Mouse (Mus musculus) kidney, postnatal 14 days (tissue): ENCODE data around the gene Fastk.

Experiments
- DNase-seq: peaks from one replicate; pipeline ENCODE4 v3.0.0; 2022; ENCODE audit warnings: mixed read lengths

Gene Fastk

DNA sequence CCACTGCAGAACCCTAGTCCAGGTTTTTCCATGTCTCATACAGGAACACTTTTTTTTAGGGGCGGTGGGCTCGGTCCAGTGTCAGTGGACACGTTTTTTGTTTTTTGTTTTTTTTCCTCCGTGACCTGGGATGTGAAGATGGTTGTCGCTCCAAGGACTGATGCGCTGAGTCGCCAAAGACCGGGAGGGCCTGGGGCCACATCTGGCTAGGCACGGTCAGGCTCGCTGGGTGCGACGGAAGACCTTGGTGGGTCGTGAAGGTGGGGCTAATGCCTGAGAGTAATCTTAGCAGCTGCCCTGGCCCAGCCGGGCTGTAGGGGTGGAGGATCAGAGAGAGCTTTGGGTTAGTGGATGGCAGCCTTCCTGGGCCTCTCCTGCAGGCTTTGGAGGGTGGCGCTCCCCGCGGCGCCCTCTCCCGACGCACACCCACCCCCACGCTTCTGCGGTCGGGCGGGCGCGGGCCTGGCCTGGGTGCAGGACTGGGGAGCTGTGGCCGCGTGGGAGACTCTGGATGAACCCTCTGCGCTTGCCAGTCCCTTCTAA, 7.7 kb upstream of the Fastk start:
- DNase-seq, result no peak

DNA sequence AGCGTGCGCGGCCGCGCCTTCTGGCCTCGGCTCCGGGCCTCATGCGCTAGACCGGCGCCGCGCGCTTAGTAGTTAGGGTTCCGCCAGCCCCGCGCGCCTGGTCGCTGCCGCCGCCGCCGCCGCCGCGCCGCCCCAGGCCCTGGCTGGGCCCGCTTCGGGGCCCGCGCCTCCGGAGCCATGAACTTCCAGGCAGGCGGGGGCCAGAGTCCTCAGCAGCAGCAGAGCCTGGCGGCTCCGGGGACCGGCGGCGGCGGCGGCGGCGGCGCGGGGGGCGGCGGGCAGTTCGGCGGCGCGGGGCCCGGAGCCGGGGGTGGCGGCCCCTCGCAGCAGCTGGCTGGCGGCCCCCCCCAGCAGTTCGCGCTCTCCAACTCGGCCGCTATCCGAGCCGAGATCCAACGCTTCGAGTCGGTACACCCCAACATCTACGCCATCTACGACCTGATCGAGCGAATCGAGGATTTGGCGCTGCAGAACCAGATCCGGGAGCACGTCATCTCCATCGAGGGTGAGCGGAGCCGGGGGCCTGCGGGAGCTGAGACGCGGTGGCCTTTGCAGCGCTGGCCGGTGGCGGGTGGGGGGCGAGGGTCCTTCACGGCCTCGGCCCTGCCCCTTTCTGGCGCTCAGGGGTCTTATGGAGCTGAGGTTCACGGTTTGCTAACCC, 7.1 kb upstream of the Fastk start, which contains the start of gene Agap3:
Agap3 (plus strand) TSS at position 148 of the 661 bp plus-strand sequence.
- DNase-seq, result peak; percentile 55

DNA sequence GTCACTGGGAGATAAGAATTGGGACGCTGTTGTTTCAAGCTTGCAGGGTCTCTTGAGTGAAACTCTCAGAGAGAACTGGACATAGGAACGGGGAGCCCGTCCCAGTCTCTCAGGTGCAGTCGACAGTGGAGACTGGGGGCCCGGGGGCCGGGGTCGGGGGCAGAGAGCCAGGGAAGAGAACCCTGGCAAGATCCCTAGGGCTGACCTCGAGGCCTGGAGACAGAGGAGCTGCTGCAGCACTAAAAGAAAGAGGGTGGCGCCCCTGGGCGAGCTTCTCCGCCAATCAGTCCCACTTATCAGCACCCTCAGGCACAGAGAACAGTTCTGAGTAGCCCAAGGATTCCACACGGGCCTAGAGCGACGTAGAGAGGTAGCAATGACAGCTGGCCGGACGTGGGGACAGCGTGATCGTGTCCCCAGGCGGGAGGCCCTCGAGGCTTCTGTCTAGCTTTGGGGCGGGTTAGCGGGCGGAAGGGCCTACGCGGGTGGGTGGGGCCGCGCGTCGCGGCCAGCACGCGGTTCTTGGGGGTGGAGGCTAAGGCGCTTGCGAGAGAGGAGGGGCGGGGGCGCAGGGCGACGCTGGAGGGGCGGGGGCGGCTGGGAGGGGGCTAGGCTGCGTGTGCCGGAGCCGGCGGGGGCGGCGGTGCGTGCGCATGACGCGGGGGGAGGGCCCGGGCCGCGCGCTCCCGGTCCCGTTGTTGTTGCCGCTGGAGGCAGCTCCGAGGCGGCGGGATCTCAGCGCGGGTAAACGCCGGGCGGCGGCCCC, 6.4 kb upstream of the Fastk start:
- DNase-seq, result peak; percentile 94

DNA sequence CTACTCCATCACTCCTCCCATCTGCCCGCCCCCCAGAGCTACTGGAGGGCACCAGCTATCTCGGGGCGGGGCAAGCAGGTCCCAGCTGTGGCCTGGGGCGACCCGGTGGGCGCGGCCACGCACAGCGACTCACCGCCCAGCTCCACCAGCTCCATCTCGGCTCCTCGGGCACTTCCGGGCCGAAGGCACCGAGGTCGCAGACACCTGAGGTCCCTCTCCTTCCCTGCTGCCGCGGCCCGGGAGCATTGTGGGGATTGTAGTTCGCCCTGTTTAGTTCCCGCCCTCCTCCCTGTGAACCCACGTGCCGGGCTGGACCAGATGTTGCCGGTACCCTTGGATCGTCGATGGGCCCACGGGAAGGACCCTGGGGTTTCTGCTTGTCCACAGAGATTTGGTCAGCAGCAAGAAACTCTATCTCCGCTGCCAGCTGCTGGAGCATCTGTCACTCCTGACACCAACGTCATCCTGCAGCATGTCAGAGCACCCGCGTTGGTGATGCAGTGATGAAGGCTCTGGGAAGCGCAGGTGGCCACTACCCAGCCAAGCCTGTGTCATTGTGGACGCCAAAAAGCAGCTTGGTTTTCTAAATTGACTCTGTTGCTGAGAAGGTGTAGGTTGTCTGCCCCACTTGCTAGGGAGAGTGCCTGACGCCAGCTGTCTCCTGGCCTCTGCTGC, 2.7 kb upstream of the Fastk start, which contains the start of gene Tmub1:
Tmub1 (minus strand) TSS at position 231 of the 675 bp plus-strand sequence.
- DNase-seq, result peak; percentile 91

DNA sequence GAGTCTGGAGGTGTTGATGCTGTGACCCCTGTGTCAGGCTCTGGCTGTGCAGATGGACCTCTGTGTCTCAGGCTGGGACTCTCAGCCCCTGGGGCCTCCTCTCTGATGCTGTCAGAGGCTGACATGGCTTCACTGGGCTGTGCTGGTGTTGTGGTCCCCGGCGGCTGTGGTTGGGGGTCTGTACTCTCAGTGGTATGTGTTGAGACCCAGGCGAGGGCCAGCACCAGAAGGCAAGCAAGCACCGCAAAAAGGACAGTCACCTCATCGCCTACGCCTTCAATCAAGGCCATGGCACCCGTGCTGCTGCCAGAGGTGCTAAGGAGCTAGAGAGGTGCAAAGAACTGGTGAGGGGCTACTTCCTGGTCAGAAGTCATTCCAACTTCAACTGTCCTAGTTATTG, 1.5 kb upstream of the Fastk start:
- DNase-seq, result no peak

DNA sequence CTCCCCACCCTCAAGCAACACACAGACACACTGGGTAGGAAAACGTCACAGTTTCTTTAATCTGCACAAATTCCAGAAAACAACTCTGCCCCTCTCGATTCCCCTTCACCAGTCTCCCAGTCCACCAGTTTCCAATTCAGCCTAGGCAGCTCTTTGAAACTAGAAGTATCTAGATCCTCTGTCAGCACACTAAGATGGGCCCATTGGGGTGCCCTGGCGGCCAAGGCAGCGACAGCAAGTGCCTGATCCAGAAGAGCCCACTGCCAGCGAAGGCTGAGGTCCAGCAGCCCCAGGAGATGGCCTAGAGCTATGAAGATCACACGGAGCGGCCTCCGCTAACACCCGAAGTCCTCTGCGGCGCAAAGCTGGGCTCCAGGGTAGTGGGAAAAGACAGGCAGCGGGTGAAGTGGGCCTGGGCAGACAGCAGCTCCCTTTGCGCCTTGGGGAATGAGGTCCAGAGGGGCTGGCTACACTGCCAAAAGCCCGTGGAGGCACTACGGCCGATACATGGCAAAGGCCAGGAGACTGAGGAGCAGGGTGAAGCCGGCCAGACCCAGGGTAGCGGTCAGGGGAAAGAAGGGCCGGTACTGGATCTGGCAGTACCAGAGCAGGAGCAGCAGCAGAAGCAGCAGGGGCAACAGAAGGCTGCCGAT, 467 bp upstream of the Fastk start:
- DNase-seq, result no peak

DNA sequence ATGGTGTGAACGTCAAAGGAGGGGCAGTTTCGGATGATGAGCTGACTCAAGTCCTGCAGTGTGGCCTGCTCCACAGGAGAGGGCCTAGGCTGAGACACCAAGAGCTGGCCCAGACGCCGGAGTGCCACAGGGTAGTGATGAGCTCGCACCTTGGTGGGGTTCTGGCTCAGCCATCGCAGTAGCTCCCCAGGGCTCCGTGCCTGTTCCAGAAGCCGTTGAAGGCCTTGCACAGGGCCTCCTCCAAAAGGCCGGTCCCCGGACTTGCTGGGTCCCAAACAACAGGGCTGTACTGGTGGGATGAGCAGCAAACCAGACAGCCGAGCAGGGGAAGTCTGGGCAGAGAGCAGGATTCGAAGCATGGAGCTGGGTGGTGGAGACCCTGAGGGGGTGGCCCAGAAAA, 1.2 kb downstream of the Fastk start:
- no peak for DNase-seq

DNA sequence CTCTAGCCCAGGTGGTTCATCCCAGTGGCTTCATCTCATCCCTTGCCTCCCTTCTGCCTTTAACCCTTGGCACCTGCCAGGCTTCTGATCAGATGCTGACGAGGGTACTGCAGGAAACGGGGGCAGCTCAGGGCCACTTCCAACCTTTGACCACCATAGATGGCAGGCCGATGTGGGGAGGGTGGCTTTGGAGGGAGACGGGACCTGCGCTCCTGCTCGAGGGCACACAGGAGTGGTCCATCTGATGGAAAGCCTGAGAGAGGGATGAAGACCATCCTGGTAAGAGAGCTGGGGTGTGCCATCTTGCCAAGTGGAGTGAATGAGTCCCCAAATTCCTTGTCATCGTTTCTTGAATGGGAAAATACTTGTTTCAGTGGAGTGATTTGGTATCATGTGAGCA, 1.9 kb downstream of the Fastk start:
- no peak for DNase-seq

DNA sequence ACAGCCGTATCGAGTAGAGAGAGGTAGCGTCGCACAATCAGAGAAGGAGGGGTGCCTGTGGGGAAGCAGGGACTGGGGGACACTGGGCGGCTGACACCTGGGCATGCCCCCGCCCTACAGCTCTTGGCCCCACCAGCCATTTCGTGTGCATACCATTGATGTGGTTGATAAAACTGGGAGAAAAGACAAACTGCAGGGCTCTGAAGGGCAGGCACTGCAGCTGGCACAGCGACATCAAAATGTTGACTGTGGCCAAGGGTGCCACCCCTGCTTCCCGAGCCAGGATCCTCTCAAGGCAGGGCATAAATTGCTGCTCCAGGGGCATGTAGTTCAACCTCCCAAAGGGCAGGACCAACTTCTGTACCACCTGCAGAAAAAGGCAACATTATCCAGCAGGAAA, 3.1 kb downstream of the Fastk start:
- no peak for DNase-seq

DNA sequence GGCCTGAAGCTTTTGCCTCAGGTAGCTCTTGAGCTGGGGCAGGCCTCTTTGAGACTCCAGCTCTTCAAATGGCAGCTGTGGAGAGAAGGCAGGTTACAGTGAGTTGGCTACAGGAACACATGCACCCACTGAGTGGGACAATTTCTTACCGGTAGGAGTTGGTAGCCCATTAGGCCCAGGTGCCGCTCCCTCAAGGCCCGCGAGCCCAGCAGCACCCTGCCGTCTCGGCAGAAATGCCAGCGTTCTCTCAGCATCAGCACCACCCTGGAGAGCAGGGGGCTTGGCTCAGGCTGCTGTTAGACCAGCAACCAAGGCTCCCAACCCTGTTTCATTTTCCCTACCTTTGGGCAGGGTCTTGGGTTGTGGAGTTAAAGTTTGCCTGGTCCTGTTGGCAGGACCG, 3.9 kb downstream of the Fastk start:
- no peak for DNase-seq

DNA sequence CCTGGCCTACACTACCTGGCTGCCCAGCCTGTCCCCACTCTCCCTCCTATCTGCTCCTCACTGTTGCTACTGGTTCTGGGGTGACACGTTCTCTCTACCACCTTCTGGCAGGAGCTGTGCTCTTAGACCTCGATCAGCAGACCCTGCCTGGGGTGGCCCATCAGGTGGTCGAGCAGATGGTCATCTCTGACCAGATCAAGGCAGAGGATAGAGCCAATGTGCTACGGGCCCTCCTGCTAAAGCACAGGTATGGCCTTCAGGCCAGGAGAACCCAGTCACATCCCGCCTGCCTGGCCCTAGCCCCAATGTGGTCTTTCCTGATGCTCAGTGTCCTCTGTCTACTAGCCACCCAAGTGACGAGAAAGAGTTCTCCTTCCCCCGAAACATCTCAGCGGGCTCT, 11.1 kb downstream of the Fastk start:
- no peak for DNase-seq

DNA sequence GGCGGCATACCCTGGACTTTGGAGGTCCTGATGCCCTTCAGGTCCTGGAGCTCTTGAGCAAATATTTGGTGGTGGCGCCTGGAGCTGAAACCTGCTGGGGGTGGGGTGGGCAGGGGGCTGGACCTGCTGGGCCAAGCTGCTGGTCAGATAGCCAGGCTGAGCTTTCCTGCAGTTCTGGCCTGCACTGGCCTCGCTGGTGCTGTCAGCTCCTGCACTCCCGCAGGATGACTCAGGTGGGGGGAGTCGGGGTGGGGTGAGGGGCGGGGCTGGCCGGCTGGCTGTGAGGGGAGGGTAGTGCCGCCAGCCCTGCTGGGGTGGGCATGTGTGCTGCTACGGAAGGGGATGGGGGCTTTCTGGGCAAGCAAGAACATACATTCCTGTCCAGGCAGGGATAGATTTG, 16.5 kb downstream of the Fastk start:
- no peak for DNase-seq

DNA sequence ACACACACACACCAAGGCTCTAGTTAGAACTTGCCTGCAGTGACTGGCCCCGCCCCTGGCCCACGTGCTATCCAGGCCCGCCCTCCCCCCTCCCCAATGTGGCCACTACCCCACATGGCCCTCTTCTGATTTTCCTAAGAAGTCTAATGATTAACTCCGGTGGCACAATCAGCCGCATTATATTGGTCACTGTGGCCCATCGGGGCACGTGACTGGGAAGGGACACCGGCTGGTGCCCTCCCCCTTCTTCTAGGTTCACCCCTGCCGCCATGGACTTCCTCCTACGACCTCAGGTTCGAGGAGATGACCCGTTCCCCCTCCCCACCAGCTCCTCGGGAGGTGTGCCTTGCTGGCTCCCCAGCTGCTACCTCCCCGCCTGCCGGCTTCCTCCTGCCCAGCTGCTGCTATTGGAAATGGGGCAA, 17.1 kb downstream of the Fastk start:
- DNase-seq, result peak; percentile 87

DNA sequence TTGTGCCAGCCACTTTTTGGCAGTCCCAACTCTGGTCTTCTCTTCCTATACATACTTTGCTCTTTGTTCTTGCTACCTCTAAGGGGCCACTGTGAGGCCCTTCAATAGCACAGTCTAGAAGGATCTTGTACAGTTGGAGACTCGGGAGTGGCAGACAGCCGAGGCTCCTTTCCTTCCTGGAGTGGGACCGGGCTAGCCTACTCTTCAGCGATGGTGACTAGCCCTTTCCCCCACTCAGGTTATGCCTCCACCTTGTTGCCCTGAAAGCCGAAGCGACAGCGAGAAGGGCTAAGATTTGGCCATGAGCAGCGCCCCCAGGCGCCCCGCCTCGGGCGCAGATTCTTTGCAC, 17.8 kb downstream of the Fastk start:
- no peak for DNase-seq

DNA sequence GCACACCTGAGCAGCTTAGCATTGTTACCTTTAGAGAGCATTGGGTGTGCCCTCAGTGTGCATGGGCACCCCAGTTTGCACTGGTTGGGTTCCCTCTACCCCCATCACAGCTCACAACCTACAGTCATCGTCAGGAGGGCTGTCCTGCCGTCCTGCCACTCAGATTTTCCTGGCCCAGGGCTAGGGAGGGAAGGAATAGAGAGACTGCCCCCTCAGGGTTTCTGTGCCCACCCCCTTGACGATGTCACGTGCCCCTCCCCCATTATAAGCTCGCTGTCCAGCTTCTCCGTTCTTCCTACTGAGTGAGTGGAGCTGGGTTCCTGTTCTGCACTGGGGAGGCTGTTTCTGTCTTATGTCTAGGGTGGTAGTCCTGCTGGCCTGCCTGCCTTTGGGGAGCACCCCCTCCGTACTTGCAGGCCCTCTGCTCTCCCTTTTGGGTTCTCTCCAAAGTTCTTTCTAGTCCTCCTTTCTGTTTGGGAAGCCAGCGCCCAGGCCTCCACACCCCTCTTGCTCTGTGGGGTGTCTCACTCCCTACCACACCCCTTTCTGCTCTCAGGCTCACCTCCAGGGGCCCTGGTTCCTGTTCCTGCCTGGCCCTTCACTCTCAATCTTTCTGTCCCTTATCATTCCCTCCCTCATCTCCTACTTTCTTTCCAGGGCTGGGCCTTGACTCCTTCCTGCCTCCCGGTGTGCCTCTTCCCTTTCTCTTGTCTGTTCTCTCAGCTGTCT, 18.4 kb downstream of the Fastk start:
- no peak for DNase-seq

DNA sequence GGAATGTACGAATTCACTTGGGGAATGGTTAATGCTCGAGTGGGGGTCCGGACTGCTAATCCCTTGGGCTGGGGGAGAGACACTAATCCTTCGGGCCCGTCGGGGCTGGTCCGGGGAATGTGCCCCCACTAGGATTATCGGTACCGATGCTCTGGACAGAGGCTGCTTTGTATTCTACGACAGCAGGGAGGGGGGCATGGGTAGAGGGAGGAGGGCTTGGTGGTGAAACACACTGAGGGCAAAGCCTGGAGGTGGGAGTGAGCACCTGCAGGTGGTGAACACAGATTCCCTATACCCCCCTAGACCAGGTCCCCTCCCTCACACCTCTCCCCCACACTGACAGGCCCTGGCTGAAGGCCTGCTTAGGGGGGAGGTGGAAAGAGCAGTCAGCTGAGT, 19.1 kb downstream of the Fastk start:
- peak; percentile 33 for DNase-seq

DNA sequence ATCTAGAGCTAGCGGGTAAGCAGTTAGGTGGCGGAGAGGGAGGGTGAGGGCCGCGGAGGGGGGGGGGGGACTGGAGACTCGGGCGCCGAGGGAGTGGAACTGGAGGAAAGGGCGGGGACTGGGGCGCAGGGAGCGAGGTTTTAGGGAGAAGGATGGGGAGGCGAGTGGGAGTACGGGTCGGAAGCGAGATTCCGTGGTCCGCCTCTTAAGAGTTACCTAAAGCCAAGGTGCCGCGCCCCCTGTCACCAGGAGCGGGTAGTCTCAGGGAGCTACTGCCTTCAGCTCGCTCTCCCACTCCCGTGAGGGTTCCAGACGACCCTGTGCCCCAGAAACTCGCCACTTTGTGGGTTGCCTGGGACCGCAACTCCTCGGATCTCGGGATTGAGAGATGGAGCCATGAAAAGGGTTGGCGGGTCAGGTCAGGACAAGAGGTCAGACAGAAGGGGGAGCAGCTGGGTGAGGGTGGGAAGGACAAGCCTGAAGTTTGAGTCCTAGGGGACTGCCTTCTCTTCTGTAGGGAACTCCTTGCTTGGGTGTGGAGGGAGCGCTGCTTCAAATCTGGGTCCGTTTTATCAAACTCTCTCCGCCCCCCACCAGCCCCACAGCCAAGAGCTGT, 19.6 kb downstream of the Fastk start:
- no peak for DNase-seq

DNA sequence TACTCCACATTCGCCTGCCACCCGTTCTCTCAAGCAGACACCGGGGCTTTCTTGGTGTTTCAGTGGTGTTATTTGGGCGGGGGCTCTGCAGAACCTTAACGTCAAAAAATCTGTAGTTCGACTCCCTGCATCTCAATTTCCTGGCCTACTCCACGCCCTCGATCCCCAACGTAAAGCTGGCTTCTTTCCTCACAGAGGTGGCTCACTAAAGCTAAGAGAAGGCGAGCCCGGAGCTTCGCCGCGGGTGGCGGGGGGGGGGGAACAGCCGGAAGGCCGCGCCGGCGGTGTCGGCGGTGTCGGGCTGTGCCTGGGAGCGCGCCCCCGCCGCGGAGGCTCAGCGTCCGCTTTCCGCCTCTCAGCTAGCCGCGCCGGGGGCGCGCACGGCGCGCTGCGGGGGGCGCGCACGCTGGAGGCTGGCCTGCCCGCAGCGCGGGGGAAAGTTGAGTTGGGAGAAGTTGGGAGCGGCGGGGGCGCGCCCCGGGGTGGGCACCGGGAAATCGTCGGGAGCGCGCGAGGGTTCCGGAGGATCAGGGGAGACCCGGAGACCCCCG, 20.2 kb downstream of the Fastk start:
- peak; percentile 94 for DNase-seq

DNA sequence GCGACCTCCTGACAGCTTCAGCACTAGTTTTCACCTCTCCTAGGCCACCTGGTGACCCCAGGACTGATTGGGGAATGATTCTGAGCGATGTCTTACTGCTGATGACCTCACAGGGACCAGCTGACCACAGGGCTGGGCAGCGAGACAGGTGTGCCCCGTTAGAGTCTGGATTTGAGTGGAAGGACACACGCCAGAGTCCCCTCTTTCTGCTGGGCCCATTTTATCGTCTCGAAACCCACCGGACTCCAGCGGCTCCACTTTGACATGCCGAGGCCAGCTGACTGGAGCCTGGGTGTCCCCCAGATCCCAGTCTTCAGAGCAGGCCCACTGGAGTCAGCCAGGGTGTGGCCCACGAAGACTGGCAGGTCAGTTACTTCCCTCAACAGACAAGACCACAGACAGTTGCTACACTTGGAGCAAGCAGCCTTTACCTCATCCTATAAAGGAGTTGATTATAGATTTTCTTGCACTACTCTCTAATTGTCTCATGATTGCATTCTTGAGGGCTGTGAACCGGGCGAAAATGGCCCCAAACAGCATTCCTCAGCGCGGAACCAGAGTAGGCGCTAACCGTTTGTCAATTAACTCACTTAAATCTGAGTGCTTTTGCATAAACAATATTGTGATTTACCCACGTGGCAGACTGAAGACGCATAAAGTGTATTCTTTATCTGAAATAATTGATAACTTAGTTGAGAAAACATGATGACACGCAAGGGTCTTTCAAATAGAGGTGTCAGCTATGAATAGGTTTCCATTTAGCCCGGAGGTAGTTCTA, 20.9 kb downstream of the Fastk start:
- DNase-seq, result no peak

DNA sequence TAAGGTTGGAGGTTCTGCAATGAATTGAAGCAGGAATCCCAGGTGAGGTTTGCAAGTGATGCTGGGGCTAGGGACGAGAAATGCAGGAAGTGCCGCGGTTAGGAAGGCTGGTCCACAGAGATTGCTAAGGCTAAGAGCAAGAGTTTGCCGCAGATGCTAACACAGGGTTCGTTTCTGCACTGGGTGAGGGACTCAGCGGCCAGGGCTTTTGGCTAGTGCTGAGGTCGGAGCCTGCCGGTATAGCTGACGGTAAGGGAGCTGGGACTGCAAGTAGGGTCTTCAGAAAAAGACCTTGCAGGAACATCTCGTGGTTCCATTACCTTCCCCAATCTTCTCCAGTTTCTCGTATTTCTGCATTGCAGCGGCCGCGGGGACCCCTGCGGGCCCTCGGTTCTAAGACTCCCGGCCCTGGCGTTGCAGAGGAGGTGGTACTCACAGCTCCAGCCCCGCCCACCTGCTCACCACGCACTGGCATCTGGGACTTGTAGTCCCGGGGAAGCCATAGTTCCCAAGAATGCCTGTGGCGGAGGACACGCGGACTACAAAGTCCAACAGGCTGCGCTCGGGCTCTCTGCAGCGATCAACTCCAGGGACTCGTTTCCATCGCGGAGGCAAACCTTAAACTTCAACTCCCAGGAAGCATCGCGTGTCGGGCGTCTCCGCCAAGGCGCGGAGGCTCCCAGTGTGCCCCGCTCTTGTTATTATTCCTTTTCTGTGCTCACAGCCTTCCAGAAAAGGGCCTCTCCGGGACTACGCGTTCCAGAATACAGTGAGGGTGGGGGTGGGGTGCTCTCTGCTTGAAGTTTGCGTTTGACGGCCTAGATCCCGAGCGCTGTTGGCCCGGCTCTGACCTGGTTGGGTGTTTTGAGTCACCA, 21.7 kb downstream of the Fastk start, which contains the start of the genes Cdk5 and Slc4a2:
Cdk5 (minus strand) TSS at position 402 of the 875 bp plus-strand sequence.
Slc4a2 (plus strand) TSS at position 709 of the 875 bp plus-strand sequence.
- peak; percentile 99 for DNase-seq
